Mouse (Mus musculus): ENCODE data around the gene Sart3. TPM values are rescaled to one million over a fixed set of nuclear protein-coding genes. Genes with fewer than 3 reads are reported as not detected.

The Sart3 gene
- total RNA-seq, 4 experiments from 2014 or later: 43.7 to 57.8 (median 48.9) TPM

Other genes with a start within 250 kb of the Sart3 start
- 10 to 100 TPM in 2 of 4 experiments, 1 to 10 TPM in 2; 5.1 to 23.1 (median 13.4) TPM for gene Cmklr1, start 122.1 kb downstream of the Sart3 start, total RNA-seq (2022)
- not detected for gene 1700069L16Rik, start 47.7 kb downstream of the Sart3 start, total RNA-seq (2022)
- 10 to 100 TPM; 12.0 to 13.2 (median 12.7) TPM for gene Ficd, start 36.7 kb downstream of the Sart3 start, total RNA-seq (2022)
- gene Iscu, start 238 bp upstream of the Sart3 start, total RNA-seq (2022): 100 to 1,000 TPM; 117 to 135 (median 126) TPM
- gene Tmem119, start 28.0 kb upstream of the Sart3 start, total RNA-seq (2022): 10 to 100 TPM; 22.0 to 40.1 (median 31.5) TPM
- gene Selplg, start 60.1 kb upstream of the Sart3 start, total RNA-seq (2022): 10 to 100 TPM; 27.3 to 84.9 (median 53.7) TPM
- 100 to 1,000 TPM in 1 of 4 experiments, 10 to 100 TPM in 3; 89.3 to 106 (median 94.0) TPM for gene Coro1c, start 136.2 kb upstream of the Sart3 start, total RNA-seq (2022)
- 10 to 100 TPM; 27.9 to 32.3 (median 29.3) TPM for gene Ssh1, start 221.4 kb upstream of the Sart3 start, total RNA-seq (2022)
- under 1 TPM in 1 of 4 experiments, not detected in 3; 0.31 TPM for gene Dao, start 231.2 kb upstream of the Sart3 start, total RNA-seq (2022)